8 mouse cellular contexts compared by ENCODE assay signal in genomic region chr17:43017341-43018052, GRCm38 (mm10). TPM values are rescaled to one million over a fixed set of nuclear protein-coding genes. Genes with fewer than 3 reads are reported as not detected.
DNase-seq lines count a peak whose midpoint lies in the region; ATAC-seq and TF ChIP-seq lines count a peak whose summit lies in the region.

No protein-coding gene starts in this region.

- no peaks in the 10 kb centered on the region for H3K36me3 ChIP-seq in heart, embryonic 16.5 days (ENCODE audit: control insufficient read depth, insufficient read depth)
- no peaks in the 10 kb centered on the region for H3K36me3 ChIP-seq in lung, embryonic 16.5 days (ENCODE audit: control insufficient read depth, insufficient read depth, low read length)
- H3K36me3 ChIP-seq in thymus, adult 2 months (ENCODE audit: control insufficient read depth, insufficient read depth, low read length), result no peaks in the 10 kb centered on the region

- ATAC-seq in erythroid progenitor cell, adult 5-6 weeks (replicated peaks; ENCODE audit: low FRiP score, poor library complexity, severe bottlenecking), result peak; percentile 53
- ATAC-seq in heart, embryonic 16.5 days (replicated peaks; ENCODE audit: extremely low read depth, insufficient read depth, low FRiP score), result 0 out of 2 replicates have a peak, but pooled peaks have one; percentile 11
- peak; percentile 32 for ATAC-seq in lung, embryonic 16.5 days (ENCODE audit: low read depth)
- ATAC-seq in neutrophil, adult 5-6 weeks (ENCODE audit: extremely low read depth, insufficient number of reproducible peaks, low FRiP score, poor library complexity, severe bottlenecking), result peak; percentile 40; the same call in 1 of the 2 replicates

- no peak for TF ChIP-seq POLR2A in thymus, adult 2 months (IDR thresholded peaks at IDR 0.05; ENCODE audit: control insufficient read depth, extremely low read depth, insufficient read depth, low read length, poor library complexity)

- whole genome bisulfite sequencing in heart, embryonic 16.5 days, result 2% methylated on average over 39 of the region's 40 CpGs
- 1% methylated on average over 39 of the region's 40 CpGs for WGBS in lung, embryonic 16.5 days
- 2% methylated on average over 40 of the region's 40 CpGs for WGBS in thymus, adult 2 months

- H3K4me3 ChIP-seq in heart, embryonic 16.5 days (ENCODE audit: low read length), result peak overlapping the region; percentile 60
- H3K4me3 ChIP-seq in lung, embryonic 16.5 days (ENCODE audit: low read length), result peak overlapping the region; percentile 85
- peak overlapping the region; percentile 49 for H3K4me3 ChIP-seq in thymus, adult 2 months (ENCODE audit: control insufficient read depth, insufficient read depth, low read length)

- H3K9ac ChIP-seq in heart, embryonic 16.5 days (ENCODE audit: low read length), result peak overlapping the region; percentile 68
- H3K9ac ChIP-seq in lung, embryonic 16.5 days (ENCODE audit: low read length), result peak overlapping the region; percentile 84

- TF ChIP-seq CTCF in thymus, adult 2 months (IDR thresholded peaks at IDR 0.05; ENCODE audit: borderline replicate concordance, control insufficient read depth, extremely low read depth, insufficient read depth, low read length, poor library complexity), result no peak

- peak overlapping the region; percentile 80 for H3K4me2 ChIP-seq in heart, embryonic 16.5 days (ENCODE audit: low read depth, low read length)
- peak overlapping the region; percentile 97 for H3K4me2 ChIP-seq in lung, embryonic 16.5 days (ENCODE audit: low read depth, low read length)

- peak; percentile 39 for DNase-seq in urinary bladder, adult 2 months (ENCODE audit: low spot score)
- no peak for DNase-seq in urinary bladder, postnatal 10 days (ENCODE audit: low spot score)
- peak; percentile 54 for DNase-seq in layer of hippocampus, adult 9-11 months
- DNase-seq in thymus, adult 2 months, result peak; percentile 55

- H3K9me3 ChIP-seq in heart, embryonic 16.5 days (replicated peaks; ENCODE audit: control insufficient read depth, low read length), result no peaks in the 10 kb centered on the region
- no peaks in the 10 kb centered on the region for H3K9me3 ChIP-seq in lung, embryonic 16.5 days (ENCODE audit: control insufficient read depth, low read length)

- peak overlapping the region; percentile 33; the same call in 1 of the 2 replicates for H3K27ac ChIP-seq in heart, embryonic 16.5 days (ENCODE audit: low read length)
- H3K27ac ChIP-seq in lung, embryonic 16.5 days (ENCODE audit: low read length), result peak overlapping the region; percentile 39
- H3K27ac ChIP-seq in thymus, adult 2 months (ENCODE audit: control insufficient read depth, insufficient read depth, low read length), result no peak overlapping the region

- peaks cover 3% of the 10 kb centered on the region; the same call in 1 of the 2 replicates for H3K4me1 ChIP-seq in heart, embryonic 16.5 days (ENCODE audit: control insufficient read depth, insufficient read depth, low read length)
- peaks cover 5% of the 10 kb centered on the region for H3K4me1 ChIP-seq in lung, embryonic 16.5 days (replicated peaks; ENCODE audit: control insufficient read depth, insufficient read depth, low read length)
- H3K4me1 ChIP-seq in thymus, adult 2 months (replicated peaks; ENCODE audit: control insufficient read depth, insufficient read depth, low read length), result no peaks in the 10 kb centered on the region

- H3K27me3 ChIP-seq in heart, embryonic 16.5 days (ENCODE audit: control insufficient read depth, insufficient read depth, low read length), result peaks cover 9% of the 10 kb centered on the region; the same call in 1 of the 2 replicates
- no peaks in the 10 kb centered on the region for H3K27me3 ChIP-seq in lung, embryonic 16.5 days (ENCODE audit: control insufficient read depth, insufficient read depth, low read depth, low read length)
- H3K27me3 ChIP-seq in thymus, adult 2 months (ENCODE audit: control insufficient read depth, insufficient read depth, low read length), result no peaks in the 10 kb centered on the region

RNA-seq across cellular contexts. Expression of gene Tnfrsf21, which starts 1.1 kb away (rescaled TPM):
- 62.3 and 64.4 TPM in 2 replicates for polyA plus RNA-seq in urinary bladder, adult 2 months (2012; rRNA removed)
- total RNA-seq in erythroid progenitor cell, adult 5-6 weeks (2015; ENCODE audit: low replicate concordance), result 17.6 and 19.5 TPM in 2 replicates
- total RNA-seq in erythroid progenitor cell, adult 5-6 weeks (2017; ENCODE audit: low replicate concordance), result 11.0 and 14.6 TPM in 2 replicates
- 11.4 and 12.5 TPM in 2 replicates for polyA plus RNA-seq in heart, embryonic 16.5 days (2015; fragmentation: Nextera tagmentation; extraction: Ambion mirVana)
- polyA plus RNA-seq in lung, embryonic 16.5 days (2015; fragmentation: Nextera tagmentation; extraction: Ambion mirVana), result 40.4 and 45.0 TPM in 2 replicates
- 30.0 and 30.2 TPM in 2 replicates for total RNA-seq in neutrophil, adult 5-6 weeks (2017)
- polyA plus RNA-seq in thymus, adult 2 months (2012; rRNA removed), result 17.9 and 19.2 TPM in 2 replicates
